Mouse (Mus musculus) retina, postnatal 7 days (tissue): ENCODE measurements around the gene Hipk1.
A peak's percentile ranks its signal among the peaks of the same experiment; 100 is the strongest.
"Not testable (repeated sequence)": the region's sequence is repeated elsewhere in the genome, so short reads cannot be mapped to it uniquely, and the experiment has no call there.

ENCODE experiments used
- DNase-seq: peaks from one replicate; pipeline ENCODE4 v3.0.0-alpha.2; 2012; ENCODE audit warnings: low read depth, low spot score

Gene Hipk1

DNA sequence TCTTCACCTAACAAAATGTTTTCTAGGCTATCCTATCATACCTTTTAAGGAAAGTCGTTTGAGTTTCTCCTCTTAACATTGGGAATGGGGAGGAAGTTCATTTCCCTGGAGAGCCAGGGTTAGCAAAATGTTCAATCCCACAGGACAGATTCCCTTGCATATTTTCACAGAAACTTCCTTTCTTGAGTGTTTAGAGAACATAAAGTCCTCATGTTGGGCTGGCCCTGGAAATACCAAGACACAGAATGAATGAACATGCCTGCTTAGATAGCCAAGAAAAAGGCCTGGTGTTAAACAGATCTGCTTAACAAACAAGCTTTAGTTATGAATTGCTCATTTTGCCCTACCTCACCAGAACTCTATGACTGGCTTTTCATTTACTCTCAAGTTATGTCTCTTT, 1.2 kb upstream of the Hipk1 start:
- DNase-seq = no peak

DNA sequence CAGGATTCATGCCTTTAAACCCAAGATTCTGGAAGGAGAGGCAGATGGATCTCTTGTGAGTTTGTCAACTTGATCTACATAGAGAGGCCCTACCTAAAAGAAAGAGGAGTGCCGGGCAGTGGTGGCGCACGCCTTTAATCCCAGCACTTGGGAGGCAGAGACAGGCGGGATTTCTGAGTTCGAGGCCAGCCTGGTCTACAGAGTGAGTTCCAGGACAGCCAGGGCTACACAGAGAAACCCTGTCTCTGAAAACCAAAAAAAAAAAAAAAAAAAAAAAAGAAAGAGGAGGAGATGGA, 696 bp upstream of the Hipk1 start:
- DNase-seq = not testable (repeated sequence)

DNA sequence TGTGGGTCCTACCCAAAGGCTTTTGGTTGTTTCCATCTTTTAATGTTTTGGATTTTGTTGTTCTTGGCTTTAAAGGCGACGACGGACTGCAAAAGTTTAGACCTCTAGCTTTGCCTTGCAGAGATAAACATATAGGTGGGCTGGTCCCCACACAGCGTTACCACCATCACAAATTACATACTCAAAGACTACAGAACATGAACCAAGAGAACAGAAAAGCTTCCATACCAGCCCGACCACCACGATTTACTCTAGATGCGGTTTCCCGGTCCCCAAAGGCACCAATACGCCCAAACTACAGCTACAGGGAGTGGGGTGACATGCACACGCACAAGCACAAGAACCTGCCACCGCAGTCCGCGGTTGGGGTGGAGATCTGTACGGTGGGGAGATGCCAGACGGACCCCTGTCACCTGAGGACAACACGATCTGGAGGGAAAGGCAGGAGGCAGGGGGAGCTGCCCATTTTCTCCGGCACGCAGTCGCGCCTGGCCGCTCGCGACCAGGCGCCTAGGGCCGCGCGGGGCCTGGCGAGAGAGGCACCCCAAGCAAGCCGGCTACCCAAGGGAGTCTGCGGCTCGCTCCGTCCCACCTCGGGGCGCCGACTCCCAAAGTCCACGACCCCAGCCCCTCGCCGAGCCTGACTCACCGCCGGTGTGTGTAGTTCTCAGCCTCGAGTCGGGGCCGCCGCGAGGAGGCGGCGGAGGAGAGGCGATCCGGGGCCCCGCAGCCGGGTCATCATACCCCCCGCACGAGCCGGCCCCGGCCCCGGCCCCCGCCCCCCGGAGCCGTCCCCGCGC, 817 bp downstream of the Hipk1 start:
- no peak for DNase-seq

DNA sequence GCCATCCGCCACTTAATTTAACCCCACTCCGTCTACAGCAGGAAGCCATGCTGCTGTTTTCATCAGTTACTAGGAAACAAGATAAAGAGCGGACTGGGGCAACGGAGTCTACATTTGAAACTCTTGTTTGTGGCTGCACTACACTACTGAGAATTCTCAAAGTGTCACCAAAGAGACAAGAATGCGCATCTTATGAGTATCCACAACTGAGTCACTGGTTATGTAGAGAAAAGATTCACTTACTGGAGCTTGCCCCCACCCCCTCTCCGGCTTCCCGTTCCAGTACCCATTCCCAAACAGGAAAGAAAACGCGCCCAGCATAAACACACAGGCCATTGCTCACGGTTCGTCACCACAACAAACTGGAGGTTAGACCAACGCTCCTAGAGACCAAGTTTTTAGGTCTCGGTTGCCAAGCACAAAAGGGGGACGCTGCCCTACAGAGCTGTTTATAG, 1.4 kb downstream of the Hipk1 start:
- no peak for DNase-seq

DNA sequence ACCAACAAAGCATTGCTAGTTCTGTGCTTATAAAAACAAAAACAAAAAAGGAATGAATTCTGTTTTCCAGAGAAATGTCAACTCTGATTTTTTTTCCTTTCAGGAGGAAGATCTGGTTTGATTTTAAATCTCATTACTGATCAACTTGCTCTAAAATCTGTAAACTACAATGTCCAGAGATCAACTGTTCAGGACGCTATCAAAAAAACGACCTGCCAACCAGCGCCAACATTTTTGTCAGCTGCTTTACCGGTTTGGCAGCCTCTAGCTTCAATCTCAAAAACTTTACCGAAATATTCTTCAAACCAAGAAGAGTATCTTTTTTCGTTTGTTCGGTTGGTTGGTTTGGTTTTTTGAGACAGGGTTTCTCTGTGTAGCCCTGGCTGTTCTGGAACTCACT, 2.3 kb downstream of the Hipk1 start:
- DNase-seq = no peak

DNA sequence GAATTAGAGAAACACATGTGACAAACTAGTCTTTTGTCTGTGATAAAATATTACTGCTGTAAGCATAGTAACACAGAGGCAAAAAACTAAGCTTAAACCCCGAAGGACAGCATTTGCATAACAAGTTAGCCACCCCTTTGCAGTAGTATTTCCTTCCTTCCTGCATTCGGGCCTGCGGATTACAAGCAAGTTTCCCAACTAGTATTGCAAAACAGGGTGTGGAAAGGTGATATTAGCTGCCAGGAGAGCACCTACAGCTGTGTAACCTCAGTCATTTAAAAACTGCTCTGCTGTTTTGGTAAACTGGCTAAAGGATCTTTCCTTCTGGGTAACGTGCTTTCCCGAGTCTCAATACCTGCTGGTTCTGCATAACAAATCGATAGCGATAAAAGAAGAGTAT, 4.1 kb downstream of the Hipk1 start:
- DNase-seq = no peak

DNA sequence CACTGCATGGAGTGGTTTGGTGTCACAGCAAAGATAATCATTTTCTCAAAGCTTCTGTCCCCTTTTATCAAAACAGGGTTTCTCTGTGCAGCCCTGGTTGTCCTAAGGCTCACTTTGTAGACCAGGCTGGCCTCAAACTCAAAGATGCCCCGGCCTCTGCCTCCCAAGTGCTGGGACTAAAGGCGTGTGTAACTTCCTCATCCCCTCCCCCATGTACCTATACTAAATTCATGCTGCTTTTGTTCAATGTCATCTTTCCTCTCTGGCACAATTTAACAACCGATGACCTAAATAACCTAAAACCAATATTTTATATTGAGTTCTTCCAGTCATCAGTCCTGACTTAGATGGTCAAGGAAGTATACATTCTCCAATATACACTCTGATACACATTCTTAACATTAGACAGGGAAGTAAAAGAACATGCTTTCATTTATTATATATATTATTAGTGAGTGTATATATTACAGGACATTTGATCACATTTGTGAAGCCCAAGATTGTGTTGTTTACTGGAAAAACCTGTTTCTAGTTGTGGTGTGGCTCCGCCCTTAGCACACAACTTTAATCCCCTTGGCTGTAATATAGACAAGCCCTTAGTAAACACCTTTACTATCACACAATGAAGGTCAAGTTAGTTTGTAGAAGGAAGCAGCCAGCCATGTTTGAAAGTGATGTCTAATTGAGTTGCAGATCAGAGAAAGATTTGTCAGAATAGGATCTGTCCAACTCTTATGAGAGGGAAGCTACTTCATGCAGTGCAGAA, 8.3 kb downstream of the Hipk1 start:
- no peak for DNase-seq

DNA sequence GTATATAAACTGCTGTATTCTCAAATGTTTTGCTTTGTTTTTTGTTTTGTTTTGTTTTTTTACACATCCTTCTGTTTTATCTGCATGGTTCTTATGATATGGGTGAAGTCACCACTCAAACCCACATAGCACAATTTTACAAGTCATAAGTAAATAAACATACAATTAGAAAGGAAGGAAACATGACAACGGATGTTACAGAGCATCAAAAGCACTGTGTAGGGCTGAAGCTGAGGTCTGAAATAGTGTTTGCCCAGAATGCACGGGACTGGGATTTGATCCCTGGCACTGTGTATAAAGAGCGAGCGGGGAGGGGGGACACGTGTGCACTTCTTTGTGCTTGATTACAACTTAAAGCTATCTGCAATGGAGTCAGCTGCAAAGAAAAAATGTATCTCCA, 10.6 kb downstream of the Hipk1 start:
- no peak for DNase-seq

DNA sequence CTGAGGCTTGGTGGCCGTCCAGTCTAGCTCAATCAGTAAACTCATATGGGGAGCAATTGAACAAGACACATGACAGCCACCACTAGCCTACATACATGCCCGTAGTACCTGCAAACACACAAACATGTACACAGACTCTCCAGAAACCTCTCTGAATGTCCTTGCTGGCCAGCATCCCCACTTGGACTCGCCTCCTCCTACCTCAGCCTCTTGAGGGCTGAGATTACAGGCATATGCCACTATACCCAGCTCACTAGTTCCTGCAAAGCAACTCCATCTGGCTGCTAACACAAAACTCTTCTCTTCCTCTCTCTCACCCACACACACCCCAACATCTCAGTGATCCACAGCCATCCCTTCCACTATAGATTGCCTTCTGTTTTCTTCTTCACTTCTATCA, 11.1 kb downstream of the Hipk1 start:
- no peak for DNase-seq

DNA sequence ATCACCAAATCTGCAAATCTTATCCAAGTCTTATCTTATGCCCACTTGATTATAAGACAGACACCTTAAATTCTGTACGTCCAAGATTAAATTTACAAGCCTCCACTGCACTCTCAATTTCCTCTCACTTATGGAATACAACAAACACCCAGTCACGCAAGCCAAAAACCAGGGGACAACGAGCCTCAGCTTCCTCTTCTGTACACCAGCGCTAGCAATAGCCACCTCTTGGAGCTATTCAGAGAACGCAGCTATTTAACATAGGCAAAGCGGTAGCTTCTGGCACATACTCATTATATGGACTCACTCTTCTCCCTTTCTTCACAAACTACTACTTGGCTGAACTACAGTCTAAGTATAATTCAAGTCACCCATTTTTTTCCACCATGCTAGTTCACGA, 12.2 kb downstream of the Hipk1 start:
- DNase-seq = no peak

DNA sequence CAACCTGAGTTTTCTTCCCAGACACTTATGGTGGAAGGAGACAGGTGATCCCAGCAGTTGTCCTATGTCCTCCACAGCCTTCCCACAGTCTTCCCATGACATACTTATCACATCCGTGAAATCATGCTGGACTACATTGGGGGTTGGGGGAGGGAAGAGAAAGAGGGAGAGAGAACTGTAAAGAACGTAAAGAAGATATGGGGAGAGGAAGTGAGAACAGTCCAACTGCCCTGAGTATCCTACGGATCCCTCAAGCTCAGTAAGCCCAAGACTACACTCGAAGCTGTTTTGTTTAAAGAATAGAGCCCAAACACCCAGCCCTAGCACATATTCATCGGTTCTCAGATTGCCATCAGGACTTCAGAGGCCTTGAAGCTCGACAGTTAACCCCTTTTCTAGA, 12.7 kb downstream of the Hipk1 start:
- DNase-seq = no peak

DNA sequence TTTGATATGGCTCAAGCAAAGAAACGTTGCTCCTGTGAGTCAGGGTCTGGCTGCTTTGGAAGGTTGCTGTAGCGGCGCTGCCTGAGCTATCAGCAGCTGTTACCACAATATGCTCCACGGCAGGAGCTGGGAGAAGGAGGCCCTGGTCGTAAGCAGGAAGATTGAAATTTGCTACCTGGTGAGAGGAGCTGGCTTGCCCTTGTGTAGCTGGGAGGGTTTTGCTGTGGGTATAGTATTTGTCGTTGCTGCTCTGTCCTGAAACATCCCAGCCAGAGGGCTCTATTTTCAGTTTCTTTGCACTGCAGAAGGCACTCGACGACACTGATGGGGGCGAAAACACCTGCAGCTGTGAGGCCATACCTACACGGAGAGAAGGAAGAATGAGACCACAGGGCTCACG, 13.4 kb downstream of the Hipk1 start:
- no peak for DNase-seq

DNA sequence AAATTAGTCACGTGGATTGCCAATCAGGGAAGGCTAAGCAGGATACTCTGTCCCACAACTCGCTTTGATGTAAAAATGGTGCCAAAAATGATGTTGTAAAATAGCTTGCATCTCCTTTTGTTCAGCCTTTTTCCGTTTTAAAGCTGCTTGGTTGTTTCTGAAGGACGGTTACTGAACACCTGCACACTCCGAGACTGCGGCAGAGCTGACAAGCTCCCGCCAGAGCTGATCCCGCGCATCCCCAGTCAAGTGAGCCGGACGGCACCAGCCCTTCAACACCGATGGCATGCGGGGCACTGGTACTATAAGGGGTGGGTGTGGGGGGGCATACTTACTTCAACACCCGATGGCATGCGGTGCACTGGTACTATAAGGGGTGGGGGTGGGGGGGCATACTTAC, 17.4 kb downstream of the Hipk1 start:
- no peak for DNase-seq

DNA sequence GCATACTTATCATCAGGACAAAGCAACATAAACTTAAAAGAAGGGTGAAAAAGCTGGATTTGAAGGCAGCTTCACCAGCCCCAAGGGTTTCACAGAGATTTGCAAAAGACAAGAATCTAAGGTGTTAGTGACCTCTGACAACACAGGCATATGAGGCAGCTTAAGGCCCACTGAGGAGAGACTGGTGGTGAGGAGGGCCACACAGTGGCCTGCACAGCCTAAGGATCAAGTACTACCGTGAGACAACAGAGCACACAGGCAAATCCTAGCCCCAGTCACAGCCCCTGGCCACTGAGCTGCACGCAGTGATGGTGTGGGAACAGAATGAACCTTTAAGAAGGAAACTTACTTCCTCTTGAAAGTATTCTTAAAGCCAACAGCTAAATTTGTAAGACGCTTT, 17.9 kb downstream of the Hipk1 start:
- DNase-seq = no peak

DNA sequence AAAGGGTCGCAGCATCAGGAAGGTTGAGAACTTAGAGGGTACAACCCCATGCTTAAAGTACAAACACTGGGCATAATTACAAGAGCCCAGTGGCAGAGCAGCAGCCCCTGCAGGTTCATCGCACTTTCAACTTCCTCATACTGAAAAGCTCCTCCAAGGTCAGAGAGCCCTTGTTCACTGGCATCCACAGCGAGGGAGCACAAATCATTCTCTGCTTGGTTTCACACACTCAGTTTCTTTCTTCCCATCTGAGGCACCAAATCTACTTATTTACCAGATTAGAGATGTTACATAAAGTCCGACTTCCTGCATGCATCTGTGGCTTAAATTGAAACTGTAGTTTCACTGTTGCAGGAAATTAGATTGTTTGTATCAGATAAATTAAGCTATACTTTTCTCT, 18.5 kb downstream of the Hipk1 start:
- no peak for DNase-seq

DNA sequence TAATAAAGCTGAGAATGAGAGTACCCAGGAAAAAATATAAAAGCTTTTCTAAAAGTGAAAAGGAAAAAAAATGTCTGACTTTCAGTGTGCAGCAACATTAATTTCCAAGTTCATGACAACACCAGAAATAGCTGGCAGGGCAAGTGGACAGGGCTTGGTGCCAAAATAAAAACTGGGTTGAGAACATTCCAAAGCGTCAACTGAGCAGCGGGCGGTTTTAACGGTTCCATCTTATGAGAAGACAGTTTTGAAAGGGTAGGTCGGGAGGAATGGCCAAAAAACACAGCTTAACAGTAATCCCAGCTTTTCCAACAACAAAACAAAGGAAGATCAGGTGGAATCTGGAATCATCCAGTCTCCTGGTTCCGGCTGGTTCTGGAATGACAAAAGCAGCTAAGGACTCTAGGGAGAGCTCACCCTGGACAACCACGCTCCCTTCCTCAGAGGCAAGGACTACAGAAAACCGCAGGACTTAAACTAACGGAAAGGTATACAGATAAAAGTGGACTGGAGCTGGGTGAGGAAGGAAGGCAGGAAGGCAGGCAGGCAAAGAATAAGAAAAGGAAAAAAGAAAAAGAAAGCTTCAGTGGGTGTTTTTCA, 19.7 kb downstream of the Hipk1 start:
- peak; percentile 9 for DNase-seq

DNA sequence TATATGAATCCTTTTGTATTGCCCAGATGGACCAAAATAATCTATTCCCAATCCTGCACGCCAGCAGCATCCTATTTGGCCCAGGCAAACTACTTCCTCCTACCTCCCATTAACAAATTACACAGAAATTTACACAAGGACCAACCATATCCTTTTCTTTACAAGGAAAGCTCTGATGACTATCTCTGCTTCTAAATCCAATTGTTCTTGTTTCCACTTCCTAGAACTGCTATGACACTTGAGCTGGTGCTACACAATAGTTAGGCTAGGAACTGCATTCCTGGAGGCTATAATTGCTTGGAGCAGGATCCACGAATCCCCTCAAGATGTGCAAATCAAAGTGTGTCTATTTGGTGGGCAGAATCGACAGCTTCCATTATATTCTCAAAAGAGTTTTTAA, 24.6 kb downstream of the Hipk1 start:
- no peak for DNase-seq

DNA sequence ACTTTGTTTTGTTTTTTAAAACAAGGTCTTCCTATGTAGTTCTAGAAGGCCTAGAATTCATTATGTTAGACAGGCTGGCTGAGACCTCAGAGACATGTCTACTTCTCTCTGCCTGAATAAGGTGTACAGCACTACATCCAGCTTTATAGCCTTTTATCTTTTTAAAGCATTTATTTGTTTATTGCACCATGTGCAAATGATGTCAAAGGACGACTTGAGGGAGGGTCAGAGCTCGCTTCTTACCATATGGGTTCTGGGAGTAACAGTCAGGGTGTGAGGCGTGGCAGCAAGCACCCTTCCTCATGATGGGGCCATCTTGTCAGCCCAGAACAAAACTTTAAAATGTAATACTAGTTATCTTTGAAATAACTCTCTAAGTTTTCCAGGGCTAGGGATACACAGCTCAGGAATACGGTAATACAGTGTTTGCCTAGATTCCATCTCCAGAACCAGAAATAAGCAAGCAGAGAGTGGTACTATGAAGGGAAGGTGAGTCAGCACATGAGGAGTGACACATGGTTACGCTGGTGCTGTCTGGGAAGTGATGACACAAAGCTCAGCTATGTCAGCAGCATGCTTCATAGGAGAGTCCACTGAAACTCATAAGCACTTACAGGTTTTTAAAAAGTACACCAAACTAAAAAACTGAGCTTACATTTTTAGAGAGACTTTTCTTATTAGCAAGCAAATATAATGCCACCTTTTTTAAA, 31.9 kb downstream of the Hipk1 start:
- DNase-seq = no peak

DNA sequence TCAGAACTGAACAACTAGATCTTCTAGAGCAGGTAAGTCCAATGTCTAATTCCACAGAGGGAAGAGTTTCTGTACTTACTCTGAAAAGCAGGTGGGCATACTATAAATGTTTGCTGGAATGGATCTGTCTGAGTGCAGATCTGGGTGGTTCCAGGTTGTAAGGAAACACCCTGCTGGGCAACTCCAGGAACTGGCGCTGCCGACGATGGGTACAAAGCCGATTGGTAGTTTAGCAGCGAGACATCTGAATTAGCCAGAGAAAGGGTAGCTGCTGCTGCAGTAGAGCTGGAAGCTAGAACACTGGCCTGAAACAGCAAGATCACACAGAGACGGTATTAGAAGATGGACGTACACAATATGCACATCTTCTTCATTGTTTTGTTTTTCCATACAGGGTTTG, 32.9 kb downstream of the Hipk1 start:
- DNase-seq = no peak

DNA sequence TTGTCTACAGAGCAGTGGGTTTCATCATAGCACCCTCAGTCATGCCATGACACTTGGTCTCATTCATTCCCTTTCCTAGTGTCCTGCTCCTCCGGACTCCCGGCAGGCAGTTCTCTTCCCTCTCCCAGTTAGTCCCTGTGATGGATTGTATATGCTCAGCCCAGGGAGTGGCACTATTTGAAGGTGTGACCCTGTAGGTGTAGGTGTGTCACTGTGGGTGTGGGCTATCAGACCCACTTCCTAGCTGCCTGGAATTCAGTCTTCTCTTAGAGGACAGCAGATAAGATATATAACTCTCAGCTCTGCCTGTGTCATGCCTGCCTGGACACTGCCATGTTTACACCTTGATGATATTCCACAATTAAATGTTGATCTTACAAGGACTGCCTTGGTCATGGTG, 34.4 kb downstream of the Hipk1 start:
- DNase-seq = no peak

DNA sequence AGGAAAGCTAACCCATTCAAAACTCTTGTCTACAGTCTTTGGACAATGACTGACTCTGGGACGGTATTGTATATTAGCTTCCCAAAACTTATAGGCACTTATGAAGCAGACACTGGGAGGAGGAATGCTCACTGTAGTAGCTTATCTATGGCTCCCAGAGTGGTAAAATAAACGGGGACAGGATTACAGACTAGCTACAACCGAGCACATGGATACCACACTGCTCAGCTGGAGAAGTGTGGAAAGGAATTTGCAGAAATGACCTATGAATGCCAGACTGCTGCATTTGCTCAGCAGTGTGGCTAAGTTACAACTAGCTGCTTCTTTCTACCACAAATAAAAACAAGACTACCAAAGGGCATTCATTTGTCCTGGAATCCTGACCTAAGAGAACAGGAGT, 36.0 kb downstream of the Hipk1 start:
- no peak for DNase-seq

DNA sequence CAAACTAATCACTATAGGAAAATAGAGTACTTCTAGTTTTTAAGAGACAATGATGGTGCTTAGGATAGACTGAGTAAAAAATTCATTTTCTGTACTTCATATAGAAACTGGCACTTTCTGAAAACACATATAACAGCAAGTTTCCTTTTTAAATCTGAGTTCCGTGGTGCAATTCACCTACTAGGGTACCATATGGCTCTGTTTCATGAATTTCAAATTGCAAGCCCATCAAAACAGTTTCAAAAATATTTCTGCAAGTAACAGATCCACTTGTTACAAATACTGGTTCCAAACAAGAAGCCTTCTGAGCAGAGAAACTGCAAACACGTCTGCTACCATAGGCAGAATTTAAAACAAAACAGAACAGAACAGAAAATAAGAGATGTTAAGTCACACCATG, 39.8 kb downstream of the Hipk1 start:
- no peak for DNase-seq
